Mouse (Mus musculus): ENCODE data around the gene Gpr176. TPM values are rescaled to one million over a fixed set of nuclear protein-coding genes. Genes with fewer than 3 reads are reported as not detected.

Gene Gpr176
- total and polyA plus RNA-seq, 3 experiments, result not detected

DNA sequence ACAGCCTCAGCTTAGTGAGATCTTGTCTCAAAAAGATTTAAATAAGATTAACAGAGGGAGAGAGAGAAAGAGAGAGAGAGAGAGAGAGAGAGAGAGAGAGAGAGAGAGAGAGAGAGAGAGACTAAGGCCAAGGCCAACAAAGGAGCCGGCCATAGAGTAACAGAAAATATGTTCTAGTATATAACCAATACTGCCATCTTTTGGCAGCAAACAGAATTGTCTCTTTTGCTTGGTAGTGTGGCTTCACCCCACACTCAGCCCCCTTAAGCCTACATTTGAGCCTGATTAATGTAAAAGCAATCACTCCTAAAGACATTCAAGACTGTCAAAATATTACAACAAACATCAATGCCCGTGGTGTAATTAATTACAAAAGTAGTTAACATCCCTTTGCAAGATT is 37.1 kb downstream of the Gpr176 start:
- H3K36me3 ChIP-seq (ENCODE audit: control insufficient read depth in 1 of 2, insufficient read depth in 2 of 2, low read length in 2 of 2), result no peaks in the 10 kb centered on the region
- H3K4me3 ChIP-seq (ENCODE audit: control insufficient read depth in 1 of 2, insufficient read depth in 1 of 2, low read depth in 2 of 2, low read length in 2 of 2), result no peak overlapping the region
- H3K79me2 ChIP-seq (ENCODE audit: control insufficient read depth, insufficient read depth, low read length, poor library complexity), result no peaks in the 10 kb centered on the region
- no peaks in the 10 kb centered on the region for H3K4me1 ChIP-seq (ENCODE audit: control insufficient read depth in 1 of 2, insufficient read depth in 2 of 2, low read length in 2 of 2)
- H3K9me3 ChIP-seq (replicated peaks; ENCODE audit: insufficient read depth, low read length), result no peaks in the 10 kb centered on the region
- TF ChIP-seq CTCF (IDR thresholded peaks at IDR 0.05 in 2 of 3, conservative IDR thresholded peaks at IDR 0.05 in 1 of 3; ENCODE audit: control insufficient read depth in 1 of 3, insufficient read depth in 1 of 3, low read depth in 2 of 3, low read length in 3 of 3, poor library complexity in 1 of 3, severe bottlenecking in 1 of 3) (peak in 1 of 3 experiments; percentile 38; a peak in 2 of 6 replicates), TAL1 (IDR thresholded peaks at IDR 0.05; ENCODE audit: low read length) (no peak), UBTF (IDR thresholded peaks at IDR 0.05; ENCODE audit: borderline replicate concordance, insufficient read depth, low read depth, low read length) (no peak), RAD21 (IDR thresholded peaks at IDR 0.05; ENCODE audit: low read depth, low read length) (peak; percentile 32)
- DNase-seq (ENCODE audit: low read depth, low spot score), result peak; percentile 6
- no peak overlapping the region for H3K27ac ChIP-seq (ENCODE audit: control insufficient read depth, low read depth, low read length)
- no peak overlapping the region for H3K9ac ChIP-seq (ENCODE audit: control insufficient read depth, low read depth, low read length, poor library complexity, severe bottlenecking)
- peaks cover 1 to 2% of the 10 kb centered on the region in 2 experiments; a peak in 2 of 4 replicates for H3K27me3 ChIP-seq (ENCODE audit: control insufficient read depth in 1 of 2, insufficient read depth in 2 of 2, low read length in 2 of 2)

DNA sequence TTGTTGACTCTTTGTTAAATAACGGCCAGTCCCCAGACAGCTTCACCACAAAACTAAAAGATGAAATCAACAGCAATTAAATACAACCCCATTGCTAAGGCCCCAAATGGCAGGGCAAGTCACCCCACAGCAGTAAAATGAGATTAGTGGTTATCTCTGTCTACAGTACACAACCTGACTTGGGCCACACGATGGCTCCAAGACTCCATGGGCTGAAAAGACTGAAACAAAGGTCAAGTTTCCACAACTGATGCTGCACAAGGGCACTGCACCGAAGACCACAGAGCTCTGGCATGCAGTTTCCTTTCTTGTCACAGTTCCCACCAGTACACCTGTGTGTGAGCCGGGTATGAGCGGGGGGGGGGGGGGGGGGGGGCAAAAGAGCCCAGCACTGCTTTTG is 50.6 kb downstream of the Gpr176 start:
- no peak overlapping the region for H3K27ac ChIP-seq (ENCODE audit: control insufficient read depth, low read depth, low read length)
- no peaks in the 10 kb centered on the region for H3K4me1 ChIP-seq (ENCODE audit: control insufficient read depth in 1 of 2, insufficient read depth in 2 of 2, low read length in 2 of 2)
- no peak for DNase-seq (ENCODE audit: low read depth, low spot score)
- H3K27me3 ChIP-seq (ENCODE audit: control insufficient read depth in 1 of 2, insufficient read depth in 2 of 2, low read length in 2 of 2), result no peaks in the 10 kb centered on the region
- TF ChIP-seq GABPA (IDR thresholded peaks at IDR 0.05; ENCODE audit: low read depth, low read length) (no peak), CHD2 (IDR thresholded peaks at IDR 0.05; ENCODE audit: low read length) (no peak), MYB (IDR thresholded peaks at IDR 0.05; ENCODE audit: low read depth, low read length) (no peak), MEF2A (IDR thresholded peaks at IDR 0.05; ENCODE audit: extremely low read depth, insufficient replicate concordance, low read depth, low read length, poor library complexity, severe bottlenecking) (no peak), MXI1 (IDR thresholded peaks at IDR 0.05; ENCODE audit: low read depth, low read length) (no peak), TBP (IDR thresholded peaks at IDR 0.05; ENCODE audit: low read depth, low read length) (no peak), POLR2A (IDR thresholded peaks at IDR 0.05; ENCODE audit: control insufficient read depth in 1 of 2, insufficient read depth in 1 of 2, low read depth in 1 of 2, low read length in 2 of 2, poor library complexity in 1 of 2) (no peak), MAX (IDR thresholded peaks at IDR 0.05; ENCODE audit: low read length) (no peak), NELFE (IDR thresholded peaks at IDR 0.05; ENCODE audit: low read depth, low read length) (no peak), ZKSCAN1 (IDR thresholded peaks at IDR 0.05; ENCODE audit: low read depth, low read length) (no peak), ETS1 (IDR thresholded peaks at IDR 0.05; ENCODE audit: low read depth, low read length) (no peak), RCOR1 (IDR thresholded peaks at IDR 0.05; ENCODE audit: low read depth, low read length) (no peak), JUND (IDR thresholded peaks at IDR 0.05; ENCODE audit: low read depth, low read length) (no peak), POLR2AphosphoS5 (IDR thresholded peaks at IDR 0.05; ENCODE audit: borderline replicate concordance, low read depth, low read length) (no peak), MAFK (IDR thresholded peaks at IDR 0.05; ENCODE audit: borderline replicate concordance, low read depth, low read length) (no peak)
- no peak overlapping the region for H3K4me3 ChIP-seq (ENCODE audit: control insufficient read depth in 1 of 2, insufficient read depth in 1 of 2, low read depth in 2 of 2, low read length in 2 of 2)
- no peaks in the 10 kb centered on the region for H3K36me3 ChIP-seq (ENCODE audit: control insufficient read depth in 1 of 2, insufficient read depth in 2 of 2, low read length in 2 of 2)
- no peak overlapping the region for H3K9ac ChIP-seq (ENCODE audit: control insufficient read depth, low read depth, low read length, poor library complexity, severe bottlenecking)
- no peaks in the 10 kb centered on the region for H3K9me3 ChIP-seq (replicated peaks; ENCODE audit: insufficient read depth, low read length)
- no peaks in the 10 kb centered on the region for H3K79me2 ChIP-seq (ENCODE audit: control insufficient read depth, insufficient read depth, low read length, poor library complexity)
